ENCODE assay signal across 25 mouse cellular contexts in the genomic region with DNA sequence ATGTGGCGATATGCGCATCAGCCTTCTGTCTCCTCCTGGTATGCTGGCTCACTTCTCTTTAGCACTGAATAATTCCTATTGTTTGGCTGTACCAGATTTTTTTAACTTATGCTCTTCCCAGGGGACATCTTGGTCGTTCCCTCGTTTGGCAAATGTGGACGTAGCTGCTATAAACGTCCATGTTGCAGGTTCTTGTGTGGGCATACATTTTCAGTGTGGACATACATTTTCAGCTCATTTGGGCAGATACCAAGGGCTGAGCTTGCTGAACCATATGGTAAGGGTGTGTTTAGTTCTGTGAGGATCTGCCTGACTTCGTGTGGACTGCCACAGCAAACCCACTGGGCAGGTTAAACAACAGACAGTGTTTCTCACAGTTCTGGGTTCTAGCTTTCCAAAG. TPM values are rescaled to one million over a fixed set of nuclear protein-coding genes. Genes with fewer than 3 reads are reported as not detected.
"Had no signal": no experiment of that assay in that cellular context is flagged by ENCODE, and none has a peak within 500 bp of the region (broad histone marks: within the 10 kb centered on the region; RNA-seq: fewer than 3 reads in every experiment).

No protein-coding gene starts in this region.

- H3K36me3 ChIP-seq: kidney, embryonic 15.5 days; limb, embryonic 12.5 days; limb, embryonic 15.5 days; midbrain, embryonic 10.5 days; midbrain, embryonic 13.5 days; neural tube, embryonic 13.5 days; stomach, embryonic 15.5 days had no signal

- H3K4me2 ChIP-seq: kidney, embryonic 15.5 days; limb, embryonic 12.5 days; limb, embryonic 15.5 days; liver, embryonic 11.5 days; lung, embryonic 14.5 days; midbrain, embryonic 13.5 days; neural tube, embryonic 13.5 days; stomach, embryonic 15.5 days had no signal

- ATAC-seq: liver, postnatal 0 days; lung, postnatal 0 days; midbrain, embryonic 13.5 days; midbrain, embryonic 16.5 days had no signal

- H3K4me1 ChIP-seq: stomach, embryonic 15.5 days had no signal

- H3K27ac ChIP-seq: kidney, embryonic 15.5 days; limb, embryonic 12.5 days; limb, embryonic 15.5 days; liver, embryonic 14.5 days; midbrain, embryonic 10.5 days; midbrain, embryonic 13.5 days; neural tube, embryonic 13.5 days; stomach, embryonic 15.5 days had no signal

- H3K9me3 ChIP-seq: limb, embryonic 15.5 days; midbrain, embryonic 10.5 days; midbrain, embryonic 13.5 days; neural tube, embryonic 13.5 days; stomach, embryonic 15.5 days had no signal

- DNase-seq: kidney, adult 11 months; kidney, adult 8-10 months; kidney, postnatal 10 days; kidney, postnatal 36 days; liver, postnatal 0 days; lung, embryonic 14.5 days; right cerebral cortex, postnatal 14 days; spleen, adult 18-20 months; thymus, adult 18-20 months; thymus, postnatal 36 days had no signal

- H3K9ac ChIP-seq: kidney, embryonic 15.5 days; limb, embryonic 12.5 days; limb, embryonic 15.5 days; liver, embryonic 14.5 days; liver, postnatal 0 days; lung, embryonic 14.5 days; midbrain, embryonic 13.5 days; neural tube, embryonic 13.5 days; stomach, embryonic 15.5 days had no signal

- H3K4me3 ChIP-seq: kidney, embryonic 15.5 days; limb, embryonic 12.5 days; limb, embryonic 15.5 days; megakaryocyte, embryonic 14.5 days; midbrain, embryonic 10.5 days; midbrain, embryonic 13.5 days; myocyte; neural tube, embryonic 13.5 days; stomach, embryonic 15.5 days had no signal

- H3K27me3 ChIP-seq: kidney, embryonic 15.5 days; limb, embryonic 12.5 days; limb, embryonic 15.5 days; midbrain, embryonic 13.5 days; neural tube, embryonic 13.5 days; stomach, embryonic 15.5 days had no signal

RNA-seq across cellular contexts. Expression of gene Epn2, which starts 45.6 kb away (rescaled TPM):
- total RNA-seq: monocyte, adult 5-6 weeks had no signal

RNA-seq across cellular contexts. Expression of gene Fam83g, which starts 58.8 kb away (rescaled TPM):
- total RNA-seq: left cerebral cortex, postnatal 25 days; monocyte, adult 5-6 weeks had no signal
- polyA plus RNA-seq: myocyte had no signal
